Mouse (Mus musculus) G1E (cell line): Measurements from ENCODE around the gene Gcnt7.

Source experiments
- CTCF ChIP-seq: IDR thresholded peaks from 2 replicates; pipeline ENCODE4 v1.5.1; 2012; ENCODE audit warnings: low read depth, low read length, inconsistent platforms, mixed read lengths
- GATA1 ChIP-seq: IDR thresholded peaks from 2 replicates; pipeline ENCODE4 v1.6.1; 2012; ENCODE audit warnings: borderline replicate concordance, low read length, inconsistent platforms, mixed read lengths
- GATA2 ChIP-seq: IDR thresholded peaks from 2 replicates; pipeline ENCODE4 v1.6.1; 2012; ENCODE audit warnings: low read depth, low read length, inconsistent platforms, borderline replicate concordance
- POLR2AphosphoS5 ChIP-seq: IDR thresholded peaks from 2 replicates; pipeline ENCODE4 v1.6.1; 2012; ENCODE audit warnings: low read depth, low read length, inconsistent platforms; ENCODE audit not compliant: insufficient replicate concordance
- TAL1 ChIP-seq: conservative IDR thresholded peaks from 2 replicates; pipeline ENCODE4 v1.6.1; 2012; ENCODE audit warnings: low read depth, low read length, inconsistent platforms, mixed read lengths

DNA sequence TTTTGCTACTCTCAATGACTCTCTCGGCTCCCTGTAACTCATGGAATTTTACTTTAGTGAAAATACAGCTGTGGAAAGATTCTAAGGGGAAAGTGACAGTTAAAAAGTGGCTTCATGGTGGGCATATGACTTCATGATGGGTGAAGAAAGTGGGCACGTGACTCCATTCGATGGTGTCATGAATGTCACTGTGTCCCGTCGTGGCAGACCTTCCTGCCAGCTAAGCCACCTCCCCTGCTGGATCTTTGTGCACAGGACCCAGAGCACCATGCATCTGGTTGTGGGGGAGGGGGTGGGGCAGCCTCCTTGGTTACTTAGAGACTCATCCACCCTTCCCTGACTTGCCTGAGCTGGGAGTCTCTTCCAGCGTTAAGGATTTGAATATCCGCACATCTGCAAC lies 54.2 kb downstream of the Gcnt7 start:
- TF ChIP-seq CTCF (no peak), GATA1 (no peak), GATA2 (no peak), TAL1 (no peak), POLR2AphosphoS5 (no peak)
